Mouse (Mus musculus) stomach, postnatal 0 days (tissue): Measurements from ENCODE around the gene Ankfy1.

Experiments
- CTCF ChIP-seq: IDR thresholded peaks from 2 replicates; pipeline ENCODE4 v1.5.1; 2016; ENCODE audit warnings: antibody characterized with exemption, low read depth, mild to moderate bottlenecking, moderate library complexity
- EP300 ChIP-seq: optimal IDR thresholded peaks from 2 replicates; pipeline ENCODE3; 2016; ENCODE audit warnings: antibody characterized with exemption

DNA sequence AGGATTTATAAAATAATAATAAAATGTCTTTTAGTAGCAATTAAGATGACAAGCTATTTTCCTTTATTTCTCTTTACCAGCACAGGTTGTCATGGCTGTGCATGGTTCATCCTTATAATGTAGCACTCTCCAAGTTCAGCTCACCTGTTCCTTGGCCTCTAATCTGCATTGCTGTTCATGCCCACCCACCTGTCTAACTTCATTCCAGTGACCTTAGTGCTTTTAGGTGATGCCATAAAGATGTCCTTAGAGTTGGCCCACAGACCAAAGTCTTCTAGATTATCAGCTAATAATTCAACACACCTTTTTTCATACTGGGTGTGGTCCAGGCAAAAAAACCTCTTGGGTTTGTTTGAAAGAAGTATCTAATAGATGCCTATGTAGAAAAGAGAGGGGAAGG lies 111.4 kb downstream of the Ankfy1 start:
- TF ChIP-seq CTCF (no peak), EP300 (no peak)
